Mouse (Mus musculus) natural killer cell, adult 2 months (primary cell): ENCODE measurements around the gene Myd88.

Source experiments
- DNase-seq, 2 experiments: peaks; one replicate each; pipeline ENCODE4 v3.0.0; 2022; ENCODE audit warnings: low spot score in 2 of 2

Myd88 gene

DNA sequence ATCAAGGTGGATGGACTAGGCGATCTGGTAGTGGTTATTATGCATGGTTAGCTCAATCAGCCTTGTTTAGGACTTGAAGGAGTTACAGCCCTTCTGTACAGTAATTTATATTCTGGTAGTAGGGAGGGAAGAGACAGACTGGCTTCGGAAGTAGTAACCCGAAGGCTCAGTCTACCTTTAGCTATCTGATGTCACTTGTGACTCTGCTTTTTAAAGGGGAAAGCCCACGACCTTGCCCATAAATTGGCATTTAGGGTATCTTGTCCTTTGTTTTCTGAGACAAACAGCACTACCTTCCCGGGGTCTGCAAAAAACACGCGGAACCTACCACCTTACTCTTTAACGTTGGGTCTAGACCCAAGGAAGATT, 1.0 kb downstream of the Myd88 start:
- no peak for DNase-seq

DNA sequence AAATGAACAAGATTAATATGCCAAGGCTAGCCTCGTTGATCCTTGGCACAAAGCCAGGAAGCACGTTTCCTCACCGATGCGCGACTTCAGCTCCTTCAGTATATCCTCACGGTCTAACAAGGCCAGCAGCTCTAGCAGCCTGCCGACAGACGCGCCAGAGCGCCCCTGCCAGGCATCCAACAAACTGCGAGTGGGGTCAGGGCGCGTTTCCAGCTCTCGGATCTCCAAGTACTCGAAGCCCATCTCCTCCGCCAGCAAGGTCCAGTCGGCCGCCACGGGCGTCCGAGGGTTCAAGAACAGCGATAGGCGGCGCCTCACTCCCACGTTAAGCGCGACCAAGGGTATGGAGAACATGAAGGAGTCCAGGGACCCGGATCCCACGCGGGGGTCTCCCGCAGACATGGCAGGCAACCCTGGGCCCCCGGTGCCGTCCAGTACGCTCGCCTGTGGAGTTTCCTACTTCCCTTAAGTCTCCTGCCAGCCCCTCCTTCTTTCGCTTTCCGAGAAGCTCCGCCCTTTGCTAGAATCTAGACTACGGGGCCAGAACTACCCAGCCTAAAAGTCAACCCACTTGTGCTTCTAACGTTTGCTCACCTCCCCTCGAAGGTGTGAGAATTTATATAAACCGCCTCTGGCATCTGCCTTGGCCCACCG, 1.5 kb downstream of the Myd88 start, which contains the start of gene Acaa1a:
Acaa1a (plus strand) TSS at position 119 of the 654 bp plus-strand sequence.
- DNase-seq, result peak; percentile 62 to 64

DNA sequence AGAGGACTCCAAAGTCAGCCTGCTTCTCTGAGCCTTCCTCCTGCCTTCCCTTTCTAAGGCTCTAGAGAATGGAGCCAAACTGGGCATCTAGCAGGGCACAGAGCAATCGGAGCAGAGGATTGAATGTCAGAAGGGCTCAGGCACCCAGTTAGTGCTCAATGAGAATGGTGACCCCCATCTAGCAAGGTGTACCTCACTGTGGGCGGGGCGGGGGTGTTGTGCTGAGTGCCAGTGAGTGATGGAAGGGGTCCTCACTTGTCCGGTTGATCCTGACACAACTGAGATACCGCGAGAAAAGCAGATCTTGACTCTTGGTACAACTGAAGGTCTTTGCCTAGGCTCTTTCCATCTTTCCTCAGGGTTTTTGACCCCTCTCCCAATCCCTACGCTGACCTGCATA, 2.1 kb downstream of the Myd88 start:
- no peak for DNase-seq

DNA sequence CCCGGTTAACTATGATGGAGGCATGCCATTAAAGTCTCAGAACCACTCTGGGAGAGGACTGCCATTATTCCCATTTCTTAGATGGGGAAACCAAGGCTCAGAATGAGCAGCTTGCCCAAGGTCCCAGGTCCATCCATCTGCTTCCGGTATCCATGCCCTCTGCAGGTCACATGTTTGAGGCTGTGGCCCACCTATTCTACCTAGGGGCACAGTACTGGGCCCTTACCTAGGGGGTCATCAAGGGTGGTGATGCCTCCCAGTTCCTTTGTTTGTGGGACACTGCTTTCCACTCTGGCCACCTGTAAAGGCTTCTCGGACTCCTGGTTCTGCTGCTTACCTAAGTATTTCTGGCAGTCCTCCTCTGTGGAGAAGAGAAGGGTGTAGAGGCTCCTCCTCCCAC, 2.9 kb downstream of the Myd88 start:
- DNase-seq, result no peak

DNA sequence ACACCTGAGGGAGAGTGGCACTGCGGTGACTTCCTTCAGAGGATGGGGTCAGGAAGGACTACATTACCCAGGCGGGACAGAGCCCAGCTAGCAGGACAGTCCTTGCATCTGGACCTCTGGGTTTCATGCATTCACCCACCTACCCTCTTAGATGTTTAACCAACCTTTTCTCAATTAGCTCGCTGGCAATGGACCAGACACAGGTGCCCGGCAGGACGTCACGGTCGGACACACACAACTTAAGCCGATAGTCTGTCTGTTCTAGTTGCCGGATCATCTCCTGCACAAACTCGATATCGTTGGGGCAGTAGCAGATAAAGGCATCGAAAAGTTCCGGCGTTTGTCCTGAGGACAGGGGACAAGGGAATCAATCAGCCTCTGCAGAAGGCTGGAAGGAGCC, 3.4 kb downstream of the Myd88 start:
- DNase-seq, result no peak

DNA sequence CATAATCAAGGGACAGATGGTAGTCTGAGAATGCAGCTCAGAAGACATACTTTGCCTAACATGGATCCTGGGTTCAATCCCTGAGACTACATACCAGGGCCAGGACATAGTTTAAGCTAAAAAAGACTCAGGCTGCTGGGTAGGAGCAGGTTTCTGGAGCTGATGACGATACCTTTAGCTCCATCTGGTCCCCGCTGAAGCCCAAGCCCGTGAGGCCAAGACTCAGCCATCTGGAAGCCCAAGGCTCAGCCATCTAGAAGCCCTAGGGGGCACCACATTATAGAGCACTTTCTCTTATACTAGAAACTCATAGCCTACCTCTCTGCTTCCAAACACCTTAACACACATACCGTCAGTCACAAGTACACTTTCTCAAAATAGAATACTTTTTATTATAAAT, 5.6 kb downstream of the Myd88 start:
- DNase-seq, result no peak

DNA sequence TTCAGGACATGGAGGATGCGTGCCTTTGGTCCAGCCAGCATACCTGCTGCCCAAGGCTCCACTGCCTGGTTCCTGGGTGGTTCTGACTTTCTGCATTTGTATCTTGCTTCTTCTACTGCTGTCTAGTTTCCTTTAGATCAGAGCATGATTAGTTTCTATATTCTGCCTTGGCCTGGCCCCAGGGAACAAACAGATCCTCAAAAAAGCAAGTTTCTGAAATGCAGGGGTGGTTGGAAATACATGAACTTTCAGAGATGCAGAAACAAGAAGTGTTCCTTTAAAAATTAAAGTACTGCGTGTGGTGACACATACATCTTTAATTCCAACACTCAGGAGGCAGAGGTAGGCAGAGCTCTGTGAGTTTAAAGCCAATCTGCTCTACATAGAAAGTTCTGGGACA, 6.4 kb downstream of the Myd88 start:
- DNase-seq, result no peak

DNA sequence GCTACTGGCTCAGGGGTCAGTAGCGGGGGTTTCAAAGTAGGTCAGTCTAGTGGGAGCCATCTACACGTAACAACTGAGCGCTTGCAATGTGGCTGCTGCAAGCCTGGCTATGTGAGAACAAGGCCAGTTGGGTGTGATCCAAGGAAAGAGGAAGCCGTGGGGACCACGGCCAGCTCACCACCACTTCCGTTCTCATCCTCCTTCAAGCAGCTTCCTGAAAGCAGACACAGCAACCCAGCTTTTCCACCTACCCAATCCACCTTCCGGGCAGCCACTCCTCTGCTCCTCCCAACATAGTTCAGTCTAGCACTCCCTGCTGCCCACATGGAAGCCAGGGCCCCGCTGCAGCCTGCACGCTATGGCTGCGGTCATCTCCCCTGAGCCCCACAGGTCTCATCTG, 6.9 kb downstream of the Myd88 start:
- DNase-seq, result peak; percentile 34 to 37

DNA sequence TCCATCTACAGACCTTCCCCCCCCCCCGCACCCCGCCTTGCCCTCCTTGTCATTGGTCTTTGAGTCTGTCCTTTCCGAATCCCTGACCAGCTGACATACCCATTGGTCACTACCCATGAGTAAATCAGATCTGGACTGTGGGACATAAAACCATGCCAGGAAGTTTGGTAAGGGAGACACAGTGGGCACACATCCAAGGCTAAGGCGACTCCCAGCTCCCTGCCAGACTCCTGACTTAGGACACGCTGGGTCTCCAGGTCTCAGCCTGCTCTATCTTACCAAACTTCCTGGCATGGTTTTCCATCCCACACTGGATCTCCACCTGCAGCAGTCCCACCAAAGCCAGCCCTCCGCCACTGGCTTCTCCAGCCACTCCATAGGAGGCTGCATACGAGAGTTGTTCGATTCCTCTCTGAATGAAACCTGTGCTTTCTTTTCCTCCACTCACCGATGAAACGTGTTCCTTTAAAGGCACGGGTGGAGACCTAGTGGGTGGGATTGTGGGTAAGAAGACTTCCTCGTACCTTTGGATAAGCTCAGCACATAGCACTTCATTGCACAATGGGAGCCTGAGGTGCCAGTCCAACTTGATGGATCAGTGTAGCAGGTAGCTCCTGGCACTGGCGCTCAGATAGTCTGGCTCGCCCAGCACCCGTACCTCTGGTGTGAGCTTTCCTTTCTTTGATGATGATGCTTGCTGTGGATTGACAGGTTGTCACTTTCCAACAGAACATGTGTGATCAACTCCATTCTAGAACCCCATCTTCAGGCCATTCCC, 10.8 kb downstream of the Myd88 start:
- no peak for DNase-seq

DNA sequence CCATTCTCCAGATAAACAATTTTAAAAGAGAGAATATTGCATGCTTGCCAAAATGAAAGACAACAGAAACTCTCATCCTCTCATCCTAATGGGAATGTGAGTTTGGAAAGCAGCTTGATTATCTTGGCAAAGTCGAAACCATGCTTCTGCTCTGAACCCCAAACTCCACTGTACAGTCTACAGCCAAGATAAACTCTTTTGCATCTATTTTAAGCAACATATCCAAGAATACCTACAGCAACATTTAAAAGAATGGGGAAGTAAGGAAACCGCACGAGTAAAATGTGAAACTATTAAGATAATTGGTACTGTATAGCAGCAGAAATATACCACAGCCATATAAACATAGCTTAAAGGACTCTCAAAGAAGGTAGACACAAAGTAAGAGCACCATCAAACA, 12.7 kb downstream of the Myd88 start:
- DNase-seq, result no peak

DNA sequence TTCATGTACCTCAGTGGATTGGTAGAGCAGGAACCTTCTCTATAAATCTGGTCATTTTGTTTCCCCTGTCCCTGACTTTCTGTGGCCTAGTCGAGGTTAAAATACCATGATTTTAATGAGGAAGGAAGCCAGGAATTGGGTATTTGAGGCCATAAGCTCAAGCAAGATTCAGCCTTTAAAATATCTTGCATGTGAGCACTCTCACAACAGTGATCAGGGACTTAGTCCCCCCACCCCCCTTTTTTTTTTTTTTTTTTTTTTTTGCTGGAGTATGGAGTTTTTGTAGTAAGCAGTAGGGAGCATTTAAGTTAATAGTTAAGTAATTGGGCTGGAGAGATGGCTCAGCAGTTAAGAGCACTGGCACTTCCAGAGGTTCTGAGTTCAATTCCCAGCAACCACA, 17.1 kb downstream of the Myd88 start:
- DNase-seq, result no peak

DNA sequence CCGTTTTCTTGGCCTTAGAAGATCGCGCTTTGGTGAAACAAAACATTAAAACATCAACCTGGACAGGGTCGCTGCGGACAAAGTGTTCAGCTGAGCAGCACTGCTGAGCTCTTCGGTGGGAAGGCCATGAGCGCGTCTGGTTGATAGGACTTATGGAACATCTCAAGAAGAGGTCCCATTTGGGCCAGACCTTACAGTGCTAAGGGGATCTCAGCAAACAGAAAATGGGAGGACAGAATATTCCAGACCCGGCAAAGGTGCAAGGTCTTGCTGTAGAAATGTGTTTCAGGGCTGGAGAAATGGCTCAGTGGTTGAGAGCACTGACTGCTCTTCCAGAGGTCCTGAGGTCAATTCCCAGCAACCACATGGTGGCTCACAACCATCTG, 18.0 kb downstream of the Myd88 start:
- no peak for DNase-seq

DNA sequence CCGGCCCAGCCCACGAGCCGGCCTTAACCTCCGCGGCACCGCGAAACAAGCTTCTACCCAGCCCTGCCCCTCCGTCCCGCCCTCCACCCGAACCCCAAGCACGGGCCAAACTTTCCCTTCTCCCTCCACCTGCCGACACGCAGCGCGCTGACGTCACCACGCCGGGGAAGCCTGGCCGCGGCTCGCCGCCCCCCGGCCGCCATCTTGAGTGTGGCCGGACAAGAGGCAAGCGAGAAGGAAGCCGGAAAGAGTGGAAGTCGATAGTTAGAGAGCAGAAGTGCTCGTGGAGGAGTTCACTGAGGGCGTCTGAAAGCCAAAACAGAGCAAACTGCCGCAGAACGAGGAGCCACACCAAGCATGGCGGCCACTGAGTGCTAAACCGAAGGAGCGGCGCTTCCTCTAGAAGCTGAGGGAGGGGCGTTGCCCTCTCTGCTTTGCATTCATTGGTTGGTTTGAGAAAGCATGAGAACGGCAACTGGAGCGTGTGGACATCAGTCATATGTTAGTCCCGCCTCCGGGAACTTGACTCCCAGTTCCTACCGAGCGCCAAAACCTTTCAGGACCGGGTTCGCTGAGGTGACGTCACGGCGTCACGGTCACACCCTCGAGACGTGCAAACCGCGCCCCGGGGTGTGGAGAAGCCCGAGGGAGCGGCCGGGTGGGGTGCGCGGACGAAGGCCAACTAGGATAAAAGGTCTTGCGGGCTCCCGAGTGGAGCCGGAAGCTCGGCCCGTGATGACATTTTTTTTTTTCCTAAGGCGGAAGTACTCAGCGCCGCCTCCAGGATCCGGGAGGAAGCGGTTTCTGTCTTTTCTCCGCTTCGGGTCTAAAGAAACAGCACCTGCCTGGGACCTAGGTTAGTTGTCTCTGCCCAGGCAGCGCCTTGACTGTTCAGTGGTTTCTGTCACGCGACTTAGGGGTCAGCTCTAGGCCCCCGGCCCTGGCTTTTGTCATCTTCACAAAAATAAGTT, 18.6 kb downstream of the Myd88 start, which contains the start of gene Oxsr1:
Oxsr1 (minus strand) TSS at position 139 of the 971 bp plus-strand sequence.
- DNase-seq, result peak; percentile 98 to 99

DNA sequence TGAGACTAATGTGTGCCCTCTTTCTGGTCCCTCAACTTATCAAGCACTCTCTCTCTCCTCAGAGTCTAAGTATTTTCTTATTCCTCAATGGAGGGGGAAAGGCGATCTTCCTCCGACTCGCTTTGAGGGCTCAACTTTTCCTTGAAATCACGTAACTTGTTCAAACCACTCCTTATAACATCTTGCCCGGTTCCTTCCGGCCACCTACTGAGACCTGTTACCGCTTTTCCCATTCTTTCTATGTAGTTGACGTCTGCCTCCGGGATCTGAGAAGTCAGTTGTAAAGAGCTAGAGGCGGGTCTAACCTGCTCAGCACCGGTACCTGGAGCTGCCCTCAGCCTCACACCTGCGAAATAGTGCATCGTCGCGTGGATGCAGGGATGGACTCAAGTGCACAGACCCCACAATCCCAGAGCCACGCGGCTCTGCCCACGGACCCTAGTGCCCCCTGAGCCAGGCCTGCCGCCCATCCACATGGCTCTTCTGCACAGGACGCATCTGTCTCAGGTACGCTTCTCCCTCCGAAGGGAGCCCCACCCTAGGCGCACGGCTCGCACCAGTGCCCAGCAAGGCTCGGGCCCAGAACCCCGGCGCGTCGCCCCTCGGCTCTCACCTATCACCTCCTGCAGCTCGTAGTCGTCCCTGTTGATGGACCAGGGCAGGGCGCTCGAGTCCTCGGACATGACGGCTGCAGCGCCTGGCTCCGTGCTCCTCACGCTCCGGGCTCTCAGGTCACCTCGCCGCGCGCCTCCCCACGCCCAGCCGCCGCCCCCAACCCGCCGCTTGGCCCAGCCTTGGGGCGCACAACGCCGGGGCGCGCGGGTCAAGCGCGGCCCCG, 19.6 kb downstream of the Myd88 start:
- DNase-seq, result no peak

DNA sequence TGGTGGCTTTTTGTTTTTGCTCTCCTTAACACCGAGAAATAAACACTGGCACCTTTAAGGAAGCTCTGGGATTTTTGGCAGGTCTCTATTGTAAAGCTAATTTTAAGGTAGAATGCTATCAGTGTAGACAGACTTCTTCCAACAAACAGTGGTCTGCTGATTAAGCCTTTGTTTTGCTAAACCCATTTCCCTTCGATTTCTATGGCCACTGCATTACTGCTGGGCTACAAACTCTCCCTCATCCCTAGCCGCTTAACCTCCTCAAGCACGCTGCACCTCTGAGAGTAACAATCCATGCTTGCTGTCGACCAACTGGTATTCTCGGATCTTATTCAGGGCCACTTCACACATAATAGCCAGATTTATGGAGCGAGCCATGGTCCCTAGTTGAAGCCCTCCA, 20.3 kb downstream of the Myd88 start:
- no peak for DNase-seq

DNA sequence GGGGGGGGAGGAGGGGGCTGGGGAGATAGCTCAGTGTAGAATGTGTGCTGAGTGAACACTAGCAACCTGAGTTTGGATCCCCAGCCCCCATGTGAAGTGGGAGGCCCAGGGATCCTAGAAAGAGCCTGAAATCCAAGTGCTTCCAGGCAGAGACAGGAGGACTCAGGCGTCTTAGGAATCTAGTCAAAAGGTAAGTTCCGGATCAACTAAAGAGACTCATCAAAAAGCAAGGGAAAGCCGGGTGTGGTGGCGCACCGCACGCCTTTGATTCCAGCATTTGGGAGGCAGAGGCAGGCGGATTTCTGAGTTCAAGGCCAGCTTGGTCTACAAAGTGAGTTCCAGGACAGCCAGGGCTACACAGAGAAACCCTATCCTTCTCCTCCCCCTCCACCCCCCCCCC, 20.8 kb downstream of the Myd88 start:
- DNase-seq, result no peak

DNA sequence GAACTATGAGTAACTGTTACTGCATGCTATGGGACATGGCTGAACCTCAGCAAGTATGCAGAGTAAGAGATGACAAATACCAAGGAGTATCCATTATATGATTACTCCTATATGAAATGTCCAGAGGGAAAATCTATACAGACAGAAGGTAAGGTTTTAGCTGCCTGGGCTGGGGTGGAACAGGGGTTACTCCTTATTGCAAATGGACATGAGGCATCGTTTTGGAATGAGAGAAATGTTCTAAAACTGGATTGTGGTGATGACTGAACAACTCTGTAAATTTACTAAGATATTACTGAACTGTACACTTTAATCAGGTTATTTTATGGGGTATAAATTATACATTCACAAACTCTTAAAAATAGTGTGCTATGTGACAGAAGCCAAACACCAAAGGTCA, 22.3 kb downstream of the Myd88 start:
- no peak for DNase-seq

DNA sequence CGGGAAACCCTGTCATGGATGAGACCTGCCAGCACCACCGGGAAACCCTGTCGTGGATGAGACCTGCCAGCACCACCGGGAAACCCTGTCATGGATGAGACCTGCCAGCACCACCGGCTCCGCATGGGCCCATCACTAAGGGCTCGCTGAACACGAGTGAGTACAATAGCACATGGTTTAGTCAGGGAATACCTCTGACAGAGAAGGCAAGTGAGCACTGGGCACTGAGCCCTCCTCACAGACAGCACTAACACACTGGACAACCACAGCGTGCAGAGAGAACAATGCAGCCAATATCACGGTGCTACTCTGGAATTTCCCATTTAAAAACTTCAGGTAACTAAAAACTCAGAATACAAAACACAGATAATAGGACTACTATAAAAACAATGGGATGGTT, 28.1 kb downstream of the Myd88 start:
- DNase-seq, result no peak

DNA sequence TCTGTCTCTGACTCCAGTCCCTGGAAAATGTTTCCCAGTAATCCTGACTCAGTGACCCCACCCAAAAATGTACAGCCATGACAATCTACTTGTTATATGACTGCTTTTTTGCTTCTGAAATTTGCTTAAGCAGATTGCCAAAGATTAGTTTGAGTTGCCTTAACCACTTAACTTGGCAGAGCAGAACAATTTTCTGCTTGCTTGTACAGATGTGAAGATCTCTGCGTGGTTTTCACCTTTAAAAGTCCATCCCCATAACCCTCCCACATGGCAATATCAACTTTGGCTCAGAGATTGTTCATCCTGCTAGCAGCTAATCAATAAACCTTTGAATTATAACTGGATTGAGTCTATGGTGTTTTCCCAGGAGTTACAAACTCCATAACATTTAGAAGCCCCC, 32.1 kb downstream of the Myd88 start:
- DNase-seq, result no peak

DNA sequence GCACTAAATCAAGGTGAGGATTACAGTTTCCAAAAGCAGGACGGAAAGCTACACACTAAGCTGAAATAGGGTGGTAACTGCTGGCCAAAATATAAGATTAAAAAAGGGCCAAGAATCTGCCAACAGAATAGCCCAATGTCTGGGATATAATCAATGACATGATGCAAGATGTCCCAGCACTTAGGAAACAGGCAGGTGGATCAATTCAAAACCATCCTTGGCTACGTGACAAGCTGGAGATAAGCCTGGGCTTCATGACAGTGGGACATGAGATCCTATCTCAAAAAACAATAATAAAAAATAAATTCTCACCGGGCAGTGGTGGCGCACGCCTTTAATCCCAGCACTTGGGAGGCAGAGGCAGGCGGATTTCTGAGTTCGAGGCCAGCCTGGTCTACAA, 35.3 kb downstream of the Myd88 start:
- no peak for DNase-seq

DNA sequence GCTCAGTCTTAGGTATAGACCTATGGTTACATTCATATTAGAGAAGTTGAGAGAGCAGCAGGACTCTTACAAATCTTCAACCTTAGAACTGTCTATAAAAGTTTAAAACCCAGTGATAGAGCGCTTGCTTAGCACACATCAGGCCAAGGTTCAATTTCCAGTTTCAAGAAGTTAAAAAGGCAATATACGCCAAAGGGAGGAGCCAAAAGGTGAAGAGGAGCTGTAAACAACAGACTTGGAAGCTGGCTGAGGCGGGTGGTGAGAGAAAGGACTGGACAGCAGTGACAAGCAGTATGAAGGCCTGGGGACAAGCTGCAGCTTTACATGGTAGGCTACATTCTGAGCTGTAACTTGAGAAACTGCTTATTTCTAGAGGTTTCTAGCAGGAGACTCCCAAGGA, 42.6 kb downstream of the Myd88 start:
- no peak for DNase-seq

DNA sequence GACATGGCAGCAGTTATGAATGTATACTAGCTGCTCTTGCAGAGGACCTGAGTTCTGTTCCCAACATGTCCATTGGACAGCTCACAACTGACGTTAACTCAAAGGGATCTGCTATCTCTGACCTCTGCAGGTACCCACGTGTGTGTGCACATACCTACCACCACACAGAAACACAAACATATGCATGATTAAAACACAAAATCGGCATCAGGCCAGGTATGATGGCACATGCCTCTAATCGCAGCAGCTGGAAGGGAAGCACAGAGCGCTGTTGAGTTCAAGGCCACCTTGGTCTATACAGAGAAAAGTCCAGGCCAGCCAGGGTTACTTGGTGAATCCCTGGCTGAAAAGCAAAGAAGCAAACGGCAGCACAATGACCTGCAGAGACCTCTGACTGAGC, 43.5 kb downstream of the Myd88 start:
- no peak for DNase-seq
